Mouse (Mus musculus) cerebellum, adult 2 months (tissue): ENCODE data around the gene Sptbn1.

ENCODE experiments used
- CTCF ChIP-seq: fragments of 200-500 bp; IDR thresholded peaks from 2 replicates; pipeline ENCODE4 v1.5.1; 2011; ENCODE audit warnings: low read depth, mild to moderate bottlenecking, control low read depth, low read length, moderate library complexity, borderline replicate concordance; ENCODE audit not compliant: insufficient read depth
- POLR2A ChIP-seq: fragments of 200-500 bp; IDR thresholded peaks from 2 replicates; pipeline ENCODE4 v1.6.1; 2011; ENCODE audit warnings: low read length, control low read depth, borderline replicate concordance; ENCODE audit not compliant: insufficient read depth

- TF ChIP-seq POLR2A (no peak), CTCF (no peak)
Observed at GRCm38 (mm10) chr11:30102594-30102993, 165.4 kb downstream of the Sptbn1 start.
